Mouse (Mus musculus) megakaryocyte progenitor cell, adult 5-6 weeks (primary cell): ENCODE results near the gene Rnps1. TPM values are rescaled to one million over a fixed set of nuclear protein-coding genes. Genes with fewer than 3 reads are reported as not detected.

Source experiments
- ATAC-seq: replicated peaks from 2 replicates; pipeline ENCODE4 v1.8.0; 2016; ENCODE audit warnings: mild to moderate bottlenecking, moderate TSS enrichment, inconsistent platforms; ENCODE audit not compliant: poor library complexity
- total RNA-seq, 2 experiments: library from RNA; stranded (forward) in 1 of 2; stranded (reverse) in 1 of 2; fragments of 157-497, 149-512 nt in 1 of 2; fragments of 200-1000 nt in 1 of 2; gene quantifications; 2 replicates each; pipeline versions ENCODE4 v1.2.3 to v1.2.4; 2015 to 2017

The Rnps1 gene
- total RNA-seq, 2 experiments from 2014 or later, result 154 to 191 TPM

DNA sequence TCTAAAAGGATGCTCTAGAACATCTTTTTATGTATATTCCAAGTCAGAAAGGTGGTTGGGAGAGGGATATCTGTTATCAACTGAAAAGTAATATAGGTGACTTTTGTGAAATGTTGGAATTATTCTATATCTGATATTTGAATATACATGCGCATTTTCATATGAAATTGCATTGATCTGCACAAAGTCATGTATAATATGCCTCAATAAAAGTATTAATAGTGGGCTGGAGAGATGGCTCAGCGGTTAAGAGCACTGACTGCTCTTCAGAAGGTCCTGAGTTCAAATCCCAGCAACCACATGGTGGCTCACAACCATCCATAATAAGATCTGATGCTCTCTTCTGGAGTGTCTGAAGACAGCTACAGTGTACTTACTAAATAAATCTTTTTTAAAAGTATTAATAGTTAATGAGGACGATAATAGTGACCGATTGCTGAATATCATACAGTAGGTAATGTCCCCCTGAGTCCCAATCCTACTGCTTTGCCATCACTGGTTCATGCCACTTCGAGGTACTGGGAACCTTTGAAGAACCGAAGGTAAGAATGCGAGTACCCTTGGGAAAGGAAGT, 55.1 kb downstream of the Rnps1 start:
- ATAC-seq, result no peak

DNA sequence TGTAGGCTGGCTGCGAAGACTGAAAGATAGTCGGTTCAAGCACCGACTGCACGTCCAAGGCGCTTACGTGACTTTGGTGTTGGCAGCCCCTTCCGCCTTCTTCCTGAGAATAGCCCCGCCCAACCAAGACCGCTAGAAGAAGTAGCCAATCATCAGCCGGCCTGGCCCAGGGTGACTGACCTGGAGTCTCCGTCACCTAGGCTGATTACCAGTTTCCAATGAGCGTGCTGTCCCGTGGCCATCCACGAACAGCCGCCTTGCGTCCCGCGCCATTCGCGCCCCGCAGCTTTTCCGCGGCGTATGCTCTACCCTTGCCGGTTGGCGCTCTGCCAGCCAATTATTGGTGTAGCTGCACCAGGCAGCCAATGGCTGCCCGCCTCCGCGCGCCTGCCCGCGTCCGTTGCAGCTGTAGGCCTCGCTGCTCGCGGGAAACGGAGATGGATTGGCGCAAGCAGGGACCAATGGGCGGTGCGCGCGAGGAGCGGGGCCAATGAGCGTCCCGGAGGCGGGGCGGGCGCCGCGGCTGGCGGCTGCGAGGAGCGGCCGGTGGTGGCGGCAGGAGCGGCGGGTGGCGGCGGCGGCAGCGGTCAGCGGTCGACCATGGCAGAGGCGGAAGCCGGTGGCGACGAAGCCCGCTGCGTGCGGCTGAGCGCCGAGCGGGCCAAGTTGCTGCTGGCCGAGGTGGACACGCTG, 55.7 kb downstream of the Rnps1 start, which contains the start of the genes E4f1 and Pgp:
TSS of gene E4f1 (minus strand) at position 404 of the 693 bp plus-strand sequence.
TSS of gene Pgp (plus strand) at position 483 of the 693 bp plus-strand sequence.
- peak; percentile 95 for ATAC-seq

DNA sequence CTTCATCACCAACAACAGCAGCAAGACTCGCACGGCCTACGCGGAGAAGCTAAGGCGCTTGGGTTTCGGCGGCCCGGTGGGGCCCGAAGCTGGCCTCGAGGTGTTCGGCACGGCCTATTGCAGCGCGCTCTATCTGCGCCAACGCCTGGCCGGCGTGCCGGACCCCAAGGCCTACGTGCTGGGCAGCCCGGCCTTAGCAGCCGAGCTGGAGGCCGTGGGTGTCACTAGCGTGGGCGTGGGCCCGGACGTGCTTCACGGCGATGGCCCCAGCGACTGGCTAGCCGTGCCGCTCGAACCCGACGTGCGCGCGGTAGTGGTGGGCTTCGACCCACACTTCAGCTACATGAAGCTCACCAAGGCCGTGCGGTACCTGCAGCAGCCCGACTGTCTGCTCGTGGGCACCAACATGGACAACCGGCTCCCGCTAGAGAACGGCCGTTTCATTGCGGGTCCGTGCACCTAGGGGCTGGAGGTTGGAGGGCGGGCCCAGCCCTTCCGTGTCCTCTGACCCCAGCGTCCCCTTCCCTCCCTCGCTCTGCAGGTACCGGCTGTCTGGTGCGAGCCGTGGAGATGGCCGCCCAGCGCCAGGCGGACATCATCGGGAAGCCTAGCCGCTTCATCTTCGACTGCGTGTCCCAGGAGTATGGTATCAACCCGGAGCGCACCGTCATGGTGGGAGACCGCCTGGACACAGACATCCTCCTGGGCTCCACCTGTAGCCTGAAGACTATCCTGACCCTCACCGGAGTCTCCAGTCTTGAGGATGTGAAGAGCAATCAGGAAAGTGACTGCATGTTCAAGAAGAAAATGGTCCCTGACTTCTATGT, 56.5 kb downstream of the Rnps1 start:
- no peak for ATAC-seq

DNA sequence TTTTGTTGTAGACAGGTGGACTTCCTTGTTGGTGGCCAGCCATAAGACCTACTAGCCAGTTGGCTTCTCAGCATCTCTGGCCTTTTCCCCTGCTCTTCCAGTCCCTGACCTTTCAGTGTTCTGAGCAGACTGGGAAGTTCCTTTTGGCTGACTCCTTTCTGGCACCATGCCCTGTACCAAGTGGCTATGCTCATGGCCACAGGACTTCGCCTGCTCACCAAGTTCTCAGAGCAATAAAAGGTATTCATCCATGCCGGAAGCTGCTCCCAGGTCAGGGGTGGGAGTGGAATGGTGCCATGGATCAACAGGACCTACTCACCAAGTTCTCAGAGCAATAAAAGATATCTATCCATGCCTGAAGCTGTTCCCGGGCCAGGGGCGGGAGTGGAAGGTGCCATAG, 58.1 kb downstream of the Rnps1 start:
- no peak for ATAC-seq

DNA sequence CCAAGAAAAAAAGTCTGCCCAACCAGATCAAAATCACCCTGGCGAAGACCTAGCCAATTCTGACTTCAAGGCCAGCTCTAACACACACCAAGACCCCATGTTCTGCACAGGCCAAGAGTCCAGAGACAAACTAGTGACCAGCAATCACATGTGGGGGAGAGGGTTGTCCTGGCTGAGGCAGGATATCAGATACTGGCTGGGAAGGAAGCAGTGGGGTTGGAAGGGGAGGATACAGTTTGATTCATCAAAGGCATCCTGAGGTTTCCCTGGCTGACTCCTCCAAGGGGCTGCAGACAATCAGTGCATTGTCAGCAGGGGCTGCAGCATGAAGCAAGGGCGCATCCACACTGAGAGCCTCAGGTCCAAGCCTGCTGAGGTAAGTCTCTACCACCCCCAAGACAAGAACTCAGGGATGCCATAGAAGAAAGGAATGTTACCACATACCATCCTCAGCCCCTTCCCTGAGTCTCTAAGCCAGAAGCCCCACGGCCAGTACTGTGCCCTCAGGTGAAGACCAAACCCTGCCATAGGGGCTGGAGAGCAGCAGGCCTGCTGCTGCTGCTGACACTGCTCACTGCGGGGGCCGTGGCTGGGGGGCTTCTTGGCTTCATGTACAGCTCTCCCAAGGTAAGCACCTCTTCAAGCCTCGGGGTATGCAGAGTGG, 59.4 kb downstream of the Rnps1 start, which contains the start of gene Bricd5:
TSS of gene Bricd5 (plus strand) at position 273 of the 664 bp plus-strand sequence.
- no peak for ATAC-seq

DNA sequence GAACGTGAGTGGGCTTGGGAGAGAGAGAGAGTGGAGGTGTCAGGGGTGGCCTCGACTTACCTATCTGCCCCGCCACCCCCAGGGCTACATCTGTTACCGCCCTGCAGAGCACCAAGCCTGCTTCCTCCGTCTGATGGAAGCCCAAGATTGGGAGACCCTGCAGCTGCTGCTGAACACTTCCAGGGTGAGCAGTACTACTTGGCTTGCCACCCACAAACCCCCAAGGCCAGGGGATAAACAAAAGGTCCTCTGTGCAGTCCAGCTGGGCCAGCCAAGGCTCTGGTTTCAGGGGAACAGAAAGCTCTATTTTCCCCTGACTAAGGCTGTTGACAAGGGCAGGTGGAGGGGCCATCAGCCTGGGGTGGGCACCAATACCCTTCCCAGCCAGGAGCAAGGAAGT, 60.2 kb downstream of the Rnps1 start:
- ATAC-seq, result no peak

Other genes starting within 250 kb of the Rnps1 start
- 405 and 437 TPM in 2 replicates for gene Atp6v0c, start 244.9 kb upstream of the Rnps1 start, total RNA-seq (2015)
- gene Atp6v0c, start 244.9 kb upstream of the Rnps1 start, total RNA-seq (2017), result 109 and 145 TPM in 2 replicates
- 3.6 and 6.4 TPM in 2 replicates for gene Tbc1d24, start 209.0 kb upstream of the Rnps1 start, total RNA-seq (2015)
- 6.4 and 6.6 TPM in 2 replicates for gene Tbc1d24, start 209.0 kb upstream of the Rnps1 start, total RNA-seq (2017)
- gene Ntn3, start 205.0 kb upstream of the Rnps1 start, total RNA-seq (2015), result 0.15 TPM in 1 of 2 replicates, not detected in the other
- 0.12 and 0.30 TPM in 2 replicates for gene Ntn3, start 205.0 kb upstream of the Rnps1 start, total RNA-seq (2017)
- gene Tedc2, start 193.7 kb upstream of the Rnps1 start, total RNA-seq (2015), result 7.8 and 10.2 TPM in 2 replicates
- 13.9 and 16.2 TPM in 2 replicates for gene Tedc2, start 193.7 kb upstream of the Rnps1 start, total RNA-seq (2017)
- gene Ccnf, start 163.1 kb upstream of the Rnps1 start, total RNA-seq (2015), result 21.2 and 22.7 TPM in 2 replicates
- 27.4 and 40.3 TPM in 2 replicates for gene Ccnf, start 163.1 kb upstream of the Rnps1 start, total RNA-seq (2017)
- gene Abca17, start 63.5 kb upstream of the Rnps1 start, total RNA-seq (2015), result 0.24 TPM in 1 of 2 replicates, not detected in the other
- 0.03 TPM in 1 of 2 replicates, not detected in the other for gene Abca17, start 63.5 kb upstream of the Rnps1 start, total RNA-seq (2017)
- 18.6 and 20.4 TPM in 2 replicates for gene Abca3, start 62.6 kb upstream of the Rnps1 start, total RNA-seq (2015)
- gene Abca3, start 62.6 kb upstream of the Rnps1 start, total RNA-seq (2017), result 13.8 and 15.5 TPM in 2 replicates
- 58.5 and 67.8 TPM in 2 replicates for gene Eci1, start 12.1 kb downstream of the Rnps1 start, total RNA-seq (2015)
- 27.7 and 32.6 TPM in 2 replicates for gene Eci1, start 12.1 kb downstream of the Rnps1 start, total RNA-seq (2017)
- gene Dnase1l2, start 28.5 kb downstream of the Rnps1 start, total RNA-seq (2015), result 0.94 and 3.5 TPM in 2 replicates
- gene Dnase1l2, start 28.5 kb downstream of the Rnps1 start, total RNA-seq (2017), result 2.9 and 4.0 TPM in 2 replicates
- 23.3 and 27.5 TPM in 2 replicates for gene E4f1, start 55.7 kb downstream of the Rnps1 start, total RNA-seq (2015)
- 13.6 and 18.7 TPM in 2 replicates for gene E4f1, start 55.7 kb downstream of the Rnps1 start, total RNA-seq (2017)
- 25.4 and 26.4 TPM in 2 replicates for gene Pgp, start 55.8 kb downstream of the Rnps1 start, total RNA-seq (2015)
- 16.6 and 21.5 TPM in 2 replicates for gene Pgp, start 55.8 kb downstream of the Rnps1 start, total RNA-seq (2017)
- 0.35 and 0.81 TPM in 2 replicates for gene Bricd5, start 59.3 kb downstream of the Rnps1 start, total RNA-seq (2015)
- gene Bricd5, start 59.3 kb downstream of the Rnps1 start, total RNA-seq (2017), result not detected in 2 replicates
- 9.2 TPM in 2 replicates for gene Mlst8, start 64.5 kb downstream of the Rnps1 start, total RNA-seq (2015)
- 14.9 and 28.9 TPM in 2 replicates for gene Mlst8, start 64.5 kb downstream of the Rnps1 start, total RNA-seq (2017)
- gene Caskin1, start 74.0 kb downstream of the Rnps1 start, total RNA-seq (2015), result not detected in 2 replicates
- gene Caskin1, start 74.0 kb downstream of the Rnps1 start, total RNA-seq (2017), result not detected in 2 replicates
- gene Traf7, start 113.4 kb downstream of the Rnps1 start, total RNA-seq (2015), result 50.9 and 54.7 TPM in 2 replicates
- 91.7 and 98.9 TPM in 2 replicates for gene Traf7, start 113.4 kb downstream of the Rnps1 start, total RNA-seq (2017)
- gene Rab26, start 119.6 kb downstream of the Rnps1 start, total RNA-seq (2015), result 0.12 and 0.17 TPM in 2 replicates
- 0.14 and 0.71 TPM in 2 replicates for gene Rab26, start 119.6 kb downstream of the Rnps1 start, total RNA-seq (2017)
- gene Pkd1, start 135.3 kb downstream of the Rnps1 start, total RNA-seq (2015), result 7.4 and 10.6 TPM in 2 replicates
- 6.2 and 15.1 TPM in 2 replicates for gene Pkd1, start 135.3 kb downstream of the Rnps1 start, total RNA-seq (2017)
- 64.3 and 66.9 TPM in 2 replicates for gene Tsc2, start 218.1 kb downstream of the Rnps1 start, total RNA-seq (2015)
- gene Tsc2, start 218.1 kb downstream of the Rnps1 start, total RNA-seq (2017), result 52.1 and 54.1 TPM in 2 replicates
- 5.7 and 6.7 TPM in 2 replicates for gene Nthl1, start 218.1 kb downstream of the Rnps1 start, total RNA-seq (2015)
- 12.0 and 13.6 TPM in 2 replicates for gene Nthl1, start 218.1 kb downstream of the Rnps1 start, total RNA-seq (2017)
- 1.2 and 2.6 TPM in 2 replicates for gene Slc9a3r2, start 235.8 kb downstream of the Rnps1 start, total RNA-seq (2015)
- 1.4 and 1.6 TPM in 2 replicates for gene Slc9a3r2, start 235.8 kb downstream of the Rnps1 start, total RNA-seq (2017)
- gene Npw, start 243.9 kb downstream of the Rnps1 start, total RNA-seq (2015), result not detected in 2 replicates
- not detected in 2 replicates for gene Npw, start 243.9 kb downstream of the Rnps1 start, total RNA-seq (2017)